Mouse (Mus musculus) kidney, postnatal 0 days (tissue): ENCODE results near the gene Syce2. TPM values are rescaled to one million over a fixed set of nuclear protein-coding genes. Genes with fewer than 3 reads are reported as not detected.
A peak's percentile ranks its signal among the peaks of the same experiment; 100 is the strongest.

Experiments used
- ATAC-seq: fragments of 200-750 bp; cut with Nextera tagmentation; replicated peaks from 2 replicates; pipeline ENCODE4 v1.8.0; 2017; ENCODE audit warnings: low read depth, moderate number of reproducible peaks, moderate TSS enrichment, moderate library complexity; ENCODE audit not compliant: low FRiP score
- DNase-seq: peaks from one replicate; pipeline ENCODE4 v3.0.0-alpha.2; 2016; ENCODE audit warnings: low spot score
- H3K27ac ChIP-seq: fragments of 300-500 bp; sonication (generic); 2 replicates; pipeline ENCODE4 v1.5.1; 2014; ENCODE audit warnings: mild to moderate bottlenecking
- H3K27me3 ChIP-seq: fragments of 300-500 bp; sonication (generic); 2 replicates; pipeline ENCODE4 v1.6.1; 2014; ENCODE audit warnings: low read length, mixed read lengths; ENCODE audit not compliant: insufficient read depth
- H3K36me3 ChIP-seq: fragments of 300-500 bp; sonication (generic); 2 replicates; pipeline ENCODE4 v1.6.1; 2014; ENCODE audit warnings: low read length, mixed read lengths; ENCODE audit not compliant: insufficient read depth
- H3K4me1 ChIP-seq: fragments of 300-500 bp; sonication (generic); replicated peaks from 2 replicates; pipeline ENCODE4 v1.6.1; 2014; ENCODE audit warnings: antibody characterized with exemption, low read length, mixed read lengths; ENCODE audit not compliant: insufficient read depth
- H3K4me2 ChIP-seq: fragments of 300-500 bp; sonication (generic); 2 replicates; pipeline ENCODE4 v1.6.1; 2014; ENCODE audit warnings: mild to moderate bottlenecking, low read length, moderate library complexity, mixed read lengths
- H3K4me3 ChIP-seq: fragments of 300-500 bp; sonication (generic); replicated peaks from 2 replicates; pipeline ENCODE4 v1.5.1; 2014; ENCODE audit warnings: low read depth, low read length
- H3K9ac ChIP-seq: fragments of 300-500 bp; sonication (generic); 2 replicates; pipeline ENCODE4 v1.6.1; 2014; ENCODE audit warnings: low read depth, low read length
- H3K9me3 ChIP-seq: fragments of 300-500 bp; sonication (generic); replicated peaks from 2 replicates; pipeline ENCODE4 v1.6.1; 2016; ENCODE audit warnings: low read length, inconsistent platforms, mixed read lengths
- CTCF ChIP-seq: IDR thresholded peaks from 2 replicates; pipeline ENCODE4 v1.5.1; 2016; ENCODE audit warnings: antibody characterized with exemption, low read depth, mild to moderate bottlenecking, moderate library complexity
- WGBS: fragments of 180-500 bp; shearing (Covaris S2); extraction: QIAGEN DNeasy Blood & Tissue Kit; methylation state at CpG from one replicate; pipeline ENCODE4 v1.1.7; 2014; 5-methylcytosine and 5-hydroxymethylcytosine counted together
- polyA plus RNA-seq: library from polyadenylated mRNA; unstranded; fragments of >200 nt; fragmentation: Nextera tagmentation; extraction: Ambion mirVana; gene quantifications from 2 replicates; pipeline ENCODE4 v1.2.1, GENCODE M21; 2015

Gene Syce2
- polyA plus RNA-seq, 1 experiment from 2014 or later, result 43.0 TPM

DNA sequence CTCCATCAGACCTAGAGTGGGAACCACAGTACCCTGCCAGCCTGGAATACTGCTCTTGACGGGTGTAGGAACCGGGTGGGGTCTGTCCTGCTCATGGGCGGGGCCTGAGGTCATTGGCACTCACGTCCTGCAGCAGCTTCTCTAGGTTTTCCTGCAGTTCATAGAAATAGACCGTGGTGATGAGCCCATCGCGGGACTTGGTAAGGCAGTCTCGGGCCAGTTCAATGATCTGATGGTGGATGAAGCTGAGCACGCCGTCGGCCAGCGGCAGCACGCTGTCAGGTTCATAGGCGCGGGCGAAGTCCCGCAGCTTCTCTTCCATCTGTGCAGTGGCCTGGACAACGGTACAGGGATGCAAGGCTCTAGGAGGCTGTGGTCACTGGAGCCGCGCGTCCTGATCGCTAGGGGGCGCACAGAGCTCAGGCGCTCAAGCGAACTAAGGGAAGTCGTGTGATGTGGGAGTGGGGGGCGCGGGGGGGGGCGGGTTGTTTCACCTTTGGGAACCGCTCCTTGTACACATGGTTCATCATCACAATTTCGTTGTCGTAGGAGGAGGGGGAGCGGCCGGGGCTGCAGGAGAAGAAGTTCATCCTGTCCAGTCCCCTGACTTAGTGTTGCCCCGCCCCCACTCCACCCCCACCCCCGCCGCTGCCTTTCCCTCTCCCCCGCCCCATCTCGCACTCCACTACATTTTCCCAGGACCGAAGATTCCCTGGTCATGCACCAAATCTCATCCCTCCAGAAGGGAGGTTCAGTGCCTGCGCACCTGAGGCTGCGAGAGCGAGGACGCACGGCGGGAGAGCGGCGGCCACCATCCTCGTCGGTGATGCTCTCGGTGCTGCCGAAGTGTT is 56.8 kb downstream of the Syce2 start:
- H3K4me2 ChIP-seq, result peak overlapping the region; percentile 64
- peak overlapping the region; percentile 22 for H3K4me3 ChIP-seq
- 0 out of 2 replicates have a peak, but pooled peaks cover 4% of the 10 kb centered on the region for H3K4me1 ChIP-seq
- H3K36me3 ChIP-seq, result no peaks in the 10 kb centered on the region
- H3K27ac ChIP-seq, result no peak overlapping the region
- TF ChIP-seq CTCF, result peak; percentile 73
- peak; percentile 59; the same call in 1 of the 2 replicates for ATAC-seq
- WGBS, result 1% methylated on average over 52 of the region's 52 CpGs
- peak; percentile 71 for DNase-seq
- H3K27me3 ChIP-seq, result peaks cover 15% of the 10 kb centered on the region
- no peak overlapping the region for H3K9ac ChIP-seq
- no peaks in the 10 kb centered on the region for H3K9me3 ChIP-seq

GRCm38 (mm10) chr8:84930582-84930981 is 58.7 kb downstream of the Syce2 start:
- no peak overlapping the region for H3K27ac ChIP-seq
- H3K9me3 ChIP-seq, result no peaks in the 10 kb centered on the region
- no peak for TF ChIP-seq CTCF
- H3K4me3 ChIP-seq, result no peak overlapping the region
- H3K36me3 ChIP-seq, result no peaks in the 10 kb centered on the region
- 0 out of 2 replicates have a peak, but pooled peaks cover 4% of the 10 kb centered on the region for H3K4me1 ChIP-seq
- H3K4me2 ChIP-seq, result no peak overlapping the region
- H3K27me3 ChIP-seq, result peaks cover 32% of the 10 kb centered on the region
- DNase-seq, result no peak
- 83% methylated on average over 13 of the region's 13 CpGs for WGBS
- no peak overlapping the region for H3K9ac ChIP-seq
- ATAC-seq, result no peak

DNA sequence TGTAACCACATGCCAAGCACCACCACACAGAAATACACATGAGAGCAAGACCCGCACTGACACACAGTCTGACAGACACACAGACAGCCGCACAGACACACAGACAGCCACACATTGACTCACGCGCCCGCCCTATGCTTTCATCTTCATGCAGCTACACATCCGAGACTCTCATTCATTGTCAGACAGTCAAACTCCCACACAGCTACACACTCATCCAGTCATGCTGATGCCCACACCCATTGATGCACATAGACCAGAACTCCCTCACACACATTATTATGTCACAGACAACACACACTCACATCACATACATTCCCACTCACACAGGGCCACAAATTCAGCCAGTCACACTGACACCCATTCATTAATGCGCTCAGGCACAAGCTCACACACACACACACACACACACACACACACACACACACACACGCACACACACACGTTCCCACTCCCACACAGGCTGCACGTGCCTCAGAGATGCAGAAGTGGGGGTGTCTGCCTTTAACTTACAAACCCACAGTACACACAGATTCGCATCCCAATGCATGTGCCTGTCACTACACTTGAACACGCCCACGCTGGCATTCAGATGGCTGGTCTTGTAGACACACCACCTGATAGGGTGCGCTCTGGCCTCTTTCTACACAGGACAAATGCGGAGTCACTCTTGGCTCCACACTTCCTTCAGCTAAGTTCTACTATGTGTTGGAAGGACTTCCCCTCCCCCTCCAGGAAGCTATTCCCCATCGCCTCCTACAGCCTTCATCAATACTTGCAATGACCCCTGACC is 62.1 kb downstream of the Syce2 start:
- TF ChIP-seq CTCF, result no peak
- Histone ChIP-seq H3K9ac (no peak overlapping the region), H3K27ac (no peak overlapping the region), H3K36me3 (no peaks in the 10 kb centered on the region), H3K4me2 (no peak overlapping the region), H3K27me3 (peaks cover 56% of the 10 kb centered on the region), H3K4me1 (peaks cover 7% of the 10 kb centered on the region; the same call in 1 of the 2 replicates), H3K4me3 (no peak overlapping the region), H3K9me3 (no peaks in the 10 kb centered on the region)
- ATAC-seq, result no peak
- no peak for DNase-seq
- 72% methylated on average over 16 of the region's 16 CpGs for WGBS

GRCm38 (mm10) chr8:84934860-84935259 is 62.9 kb downstream of the Syce2 start:
- WGBS, result under 1% methylated on average over 15 of the region's 15 CpGs
- peak; percentile 54 for DNase-seq
- H3K27me3 ChIP-seq, result peaks cover 52% of the 10 kb centered on the region
- H3K4me2 ChIP-seq, result peak overlapping the region; percentile 1; the same call in 1 of the 2 replicates
- no peak overlapping the region for H3K27ac ChIP-seq
- H3K9ac ChIP-seq, result no peak overlapping the region
- no peak overlapping the region for H3K4me3 ChIP-seq
- peak; percentile 52; the same call in 1 of the 2 replicates for ATAC-seq
- H3K36me3 ChIP-seq, result no peaks in the 10 kb centered on the region
- no peaks in the 10 kb centered on the region for H3K9me3 ChIP-seq
- H3K4me1 ChIP-seq, result peaks cover 5% of the 10 kb centered on the region; the same call in 1 of the 2 replicates
- no peak for TF ChIP-seq CTCF

DNA sequence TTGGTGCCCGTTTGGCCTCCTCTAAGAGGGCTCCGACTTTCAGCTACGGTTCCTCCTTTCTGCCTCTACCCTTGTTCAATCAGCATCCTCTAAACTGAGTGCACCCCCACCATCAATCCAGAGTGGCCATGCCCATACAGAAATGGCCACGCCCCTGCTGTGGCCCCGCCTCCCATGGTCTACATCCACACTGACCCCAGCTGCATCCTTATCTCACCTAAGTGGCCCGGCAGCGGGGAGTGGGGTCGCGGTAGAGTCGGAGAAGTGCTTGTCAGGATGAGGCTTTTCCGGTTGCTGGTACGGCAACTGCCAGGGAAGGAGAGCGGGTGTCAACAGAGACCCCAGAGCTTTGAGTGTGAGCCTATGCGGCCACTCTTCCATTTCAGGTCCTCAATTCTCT is 63.6 kb downstream of the Syce2 start:
- no peak for TF ChIP-seq CTCF
- H3K36me3 ChIP-seq, result no peaks in the 10 kb centered on the region
- H3K4me1 ChIP-seq, result peaks cover 5% of the 10 kb centered on the region; the same call in 1 of the 2 replicates
- no peaks in the 10 kb centered on the region for H3K9me3 ChIP-seq
- H3K4me3 ChIP-seq, result no peak overlapping the region
- H3K4me2 ChIP-seq, result no peak overlapping the region
- no peak for DNase-seq
- peaks cover 46% of the 10 kb centered on the region for H3K27me3 ChIP-seq
- H3K9ac ChIP-seq, result no peak overlapping the region
- H3K27ac ChIP-seq, result no peak overlapping the region
- ATAC-seq, result no peak; the same call in 1 of the 2 replicates
- 6% methylated on average over 14 of the region's 14 CpGs for WGBS
